Mouse (Mus musculus) embryonic fibroblast, embryonic 13.5 days (primary cell): Measurements from ENCODE around the gene Gm20388. TPM values are rescaled to one million over a fixed set of nuclear protein-coding genes. Genes with fewer than 3 reads are reported as not detected.

Experiments
- H3K27ac ChIP-seq: 2 replicates; pipeline ENCODE4 v1.5.1; 2012; ENCODE audit warnings: low read length, control low read depth, inconsistent platforms; ENCODE audit not compliant: insufficient read depth
- H3K4me1 ChIP-seq: 2 replicates; pipeline ENCODE4 v1.6.1; 2011; ENCODE audit warnings: low read length; ENCODE audit not compliant: control insufficient read depth, insufficient read depth
- H3K4me3 ChIP-seq: 2 replicates; pipeline ENCODE4 v1.5.1; 2011; ENCODE audit warnings: mild to moderate bottlenecking, control low read depth, low read length; ENCODE audit not compliant: insufficient read depth
- CTCF ChIP-seq: IDR thresholded peaks from 2 replicates; pipeline ENCODE4 v1.5.1; 2011; ENCODE audit warnings: mild to moderate bottlenecking, control low read depth, low read length, moderate library complexity, borderline replicate concordance; ENCODE audit not compliant: insufficient read depth
- POLR2A ChIP-seq: IDR thresholded peaks from 2 replicates; pipeline ENCODE4 v1.6.1; 2011; ENCODE audit warnings: low read depth, mild to moderate bottlenecking, control low read depth, low read length, moderate library complexity
- polyA plus RNA-seq: library from polyadenylated mRNA; stranded (reverse); fragments of >200 nt; gene quantifications from 2 replicates; pipeline ENCODE4 v1.2.4, GENCODE M21; 2011; ENCODE audit warnings: low read depth; ENCODE audit not compliant: missing spikeins, insufficient read length

Gm20388 gene
- polyA plus RNA-seq, 1 experiment, result 82.8 TPM

DNA sequence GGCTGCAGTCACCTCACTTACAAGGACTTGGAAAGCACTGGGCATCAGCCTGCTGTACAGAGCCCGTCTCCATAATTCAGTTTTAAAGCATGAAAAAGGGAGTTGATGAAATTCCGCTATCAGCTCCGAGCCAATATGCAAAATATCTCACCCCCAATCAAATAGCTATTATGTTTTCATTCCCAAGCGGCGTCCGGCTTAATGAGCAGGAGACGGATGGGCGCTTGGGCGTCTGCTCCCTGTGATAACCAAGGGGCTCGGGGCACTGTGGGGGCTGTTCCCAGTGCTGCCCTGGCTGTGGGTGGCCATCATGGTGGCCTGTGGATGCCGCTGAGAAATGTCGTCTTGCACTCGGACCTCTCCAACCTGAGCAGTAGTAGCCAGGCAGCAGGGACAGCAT lies 2390.4 kb downstream of the Gm20388 start:
- TF ChIP-seq POLR2A (no peak), CTCF (no peak)
- Histone ChIP-seq H3K4me1 (peaks cover 3% of the 10 kb centered on the region; the same call in 1 of the 2 replicates), H3K4me3 (no peak overlapping the region), H3K27ac (no peak overlapping the region)

DNA sequence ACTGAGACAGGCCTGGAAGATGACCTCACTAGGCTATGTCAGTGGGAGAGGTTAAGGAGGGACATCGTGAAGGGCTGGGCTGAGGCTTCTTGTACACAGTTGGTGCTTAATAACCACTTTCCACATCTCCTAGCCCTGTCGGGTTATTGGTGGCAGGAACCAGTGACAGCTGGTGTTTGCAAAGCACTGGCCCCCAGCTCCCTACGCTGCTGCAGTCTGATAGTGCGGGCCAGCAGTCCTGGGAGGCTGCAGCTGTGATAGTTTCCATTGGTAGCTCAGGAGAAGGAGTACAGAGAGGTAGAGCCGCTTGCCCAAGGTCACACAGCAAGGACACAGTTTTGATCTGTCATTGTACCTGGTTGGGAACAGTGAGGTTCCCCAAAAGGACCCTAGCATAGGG lies 2391.2 kb downstream of the Gm20388 start:
- H3K27ac ChIP-seq, result no peak overlapping the region
- H3K4me1 ChIP-seq, result no peaks in the 10 kb centered on the region; the same call in 1 of the 2 replicates
- no peak overlapping the region for H3K4me3 ChIP-seq
- TF ChIP-seq POLR2A (no peak), CTCF (no peak)

DNA sequence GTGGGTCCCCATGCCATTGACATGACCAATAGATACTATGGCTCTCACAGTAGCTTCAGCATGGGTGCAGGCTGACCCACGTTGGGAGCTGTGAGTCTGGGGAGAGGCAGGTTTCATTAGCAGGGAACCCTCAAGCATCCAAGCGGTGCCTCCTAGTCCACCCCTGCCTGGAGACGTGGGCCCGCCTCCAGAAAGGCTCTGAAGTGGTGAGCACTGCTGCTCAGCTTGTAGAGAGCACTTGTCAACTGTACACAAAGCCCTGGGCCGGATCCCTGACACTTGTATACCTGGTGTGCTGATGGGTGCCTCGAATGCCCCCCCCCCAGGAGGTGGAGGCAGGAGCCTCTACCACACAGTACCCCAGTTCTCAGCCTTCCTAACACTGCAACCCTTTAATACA lies 2392.8 kb downstream of the Gm20388 start:
- no peak for TF ChIP-seq POLR2A
- no peak for TF ChIP-seq CTCF
- Histone ChIP-seq H3K4me3 (no peak overlapping the region), H3K4me1 (no peaks in the 10 kb centered on the region), H3K27ac (no peak overlapping the region)

DNA sequence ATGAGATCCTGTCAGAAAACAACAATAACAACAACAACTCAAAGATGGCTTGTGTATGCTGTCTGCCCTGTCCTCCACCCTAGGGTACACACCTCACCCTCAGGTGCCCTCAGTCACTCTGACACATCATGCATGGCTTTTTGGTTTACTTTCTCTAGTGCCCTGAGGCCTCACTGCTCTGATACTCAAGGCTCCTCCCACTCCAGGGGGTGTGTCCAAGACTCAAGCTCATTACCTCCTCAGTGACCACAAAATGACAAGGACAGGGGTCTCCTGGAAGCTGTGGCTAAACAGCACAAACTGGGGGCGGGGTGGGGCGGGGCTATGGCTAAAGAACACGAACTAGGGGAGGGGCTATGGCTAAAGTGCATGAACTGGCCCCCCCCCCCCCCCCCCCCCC lies 2393.4 kb downstream of the Gm20388 start:
- no peak overlapping the region for H3K27ac ChIP-seq
- TF ChIP-seq CTCF, result no peak
- no peak for TF ChIP-seq POLR2A
- no peaks in the 10 kb centered on the region for H3K4me1 ChIP-seq
- no peak overlapping the region for H3K4me3 ChIP-seq

DNA sequence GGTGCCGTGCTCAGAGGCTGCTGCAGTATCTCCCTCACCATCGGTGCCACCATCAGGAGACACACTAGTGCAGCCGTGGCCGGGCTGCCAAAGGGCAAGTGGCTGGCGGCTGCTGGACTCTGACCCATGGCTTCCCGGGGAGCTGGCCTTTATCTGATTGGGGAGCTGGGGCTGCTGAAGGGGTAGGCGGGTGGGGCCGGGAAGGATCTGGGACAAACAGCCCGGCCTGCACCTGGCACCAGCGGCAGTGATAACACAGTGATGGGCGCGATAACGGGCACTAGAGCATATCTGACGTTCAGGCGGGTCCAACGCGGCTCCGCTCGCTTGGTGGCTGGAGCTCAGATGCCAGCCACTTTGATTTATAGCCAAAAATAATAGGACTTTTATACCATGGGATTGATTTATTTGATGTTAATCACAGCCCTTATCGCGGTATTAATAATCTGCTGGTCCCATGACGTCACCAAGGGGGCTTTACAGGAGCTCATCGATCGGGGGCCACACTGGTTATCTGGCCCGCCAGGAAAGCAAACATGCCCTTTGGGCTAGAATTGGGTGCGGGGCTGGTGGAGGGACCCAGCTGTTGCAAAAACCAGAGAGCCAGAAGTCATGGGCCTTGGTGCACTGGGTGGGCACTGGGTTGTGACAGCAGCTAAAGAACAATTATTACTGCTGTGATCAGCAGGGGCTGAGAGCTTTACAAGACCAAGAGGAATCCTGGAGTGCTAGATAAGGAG lies 2396.2 kb downstream of the Gm20388 start:
- H3K27ac ChIP-seq, result no peak overlapping the region
- H3K4me1 ChIP-seq, result no peaks in the 10 kb centered on the region
- TF ChIP-seq CTCF (no peak), POLR2A (no peak)

DNA sequence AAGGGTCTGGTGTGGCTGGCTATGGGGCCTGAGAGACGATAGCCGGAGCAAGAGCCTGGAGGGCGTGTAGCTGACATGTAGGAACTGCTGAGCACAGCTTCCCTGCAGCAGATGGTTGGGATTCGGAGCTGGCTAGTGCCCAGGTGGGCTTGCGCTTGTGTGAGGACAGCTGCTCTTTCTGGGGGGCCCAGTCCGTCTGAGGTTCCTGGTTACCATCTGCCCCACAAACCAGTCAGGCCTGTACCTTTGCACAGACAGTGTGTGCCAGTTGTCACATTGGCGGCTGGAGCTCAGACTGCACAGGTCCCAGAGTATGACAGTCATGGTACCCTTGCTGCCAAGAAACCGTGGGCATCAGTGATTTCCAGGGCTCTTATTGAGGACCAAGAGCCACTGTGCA lies 2397.2 kb downstream of the Gm20388 start:
- Histone ChIP-seq H3K4me3 (no peak overlapping the region), H3K27ac (no peak overlapping the region), H3K4me1 (no peaks in the 10 kb centered on the region)
- TF ChIP-seq POLR2A (no peak), CTCF (no peak)

More for the DNA sequence above, 2396.2 kb downstream of the Gm20388 start:
- no peak overlapping the region for H3K4me3 ChIP-seq

DNA sequence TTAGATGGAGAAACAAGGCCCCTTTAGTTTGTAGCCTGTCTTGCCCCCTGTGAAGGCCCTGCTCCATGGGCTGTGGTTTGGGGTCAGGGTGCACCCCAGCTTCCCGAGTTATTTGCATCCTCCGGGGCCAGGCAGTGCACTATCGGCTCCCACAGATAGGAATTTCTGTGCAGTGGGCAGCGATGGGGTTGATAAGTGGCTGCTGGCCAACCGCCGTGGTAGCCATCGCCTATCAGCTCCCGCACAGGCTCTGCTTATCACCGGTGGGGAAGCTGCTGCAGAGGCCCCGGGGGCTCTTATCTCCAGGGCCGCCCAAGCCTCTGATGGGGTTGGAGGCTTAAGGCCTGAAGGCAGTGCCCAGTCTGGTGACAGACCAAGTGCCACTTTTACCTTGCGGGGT lies 2398.6 kb downstream of the Gm20388 start:
- Histone ChIP-seq H3K4me3 (no peak overlapping the region), H3K27ac (no peak overlapping the region), H3K4me1 (no peaks in the 10 kb centered on the region)
- TF ChIP-seq POLR2A, result no peak

- no peak overlapping the region for H3K4me3 ChIP-seq
- no peaks in the 10 kb centered on the region for H3K4me1 ChIP-seq
- no peak overlapping the region for H3K27ac ChIP-seq
- no peak for TF ChIP-seq CTCF
- TF ChIP-seq POLR2A, result no peak
Measured at GRCm38 (mm10) chr8:122311115-122311514, 2400.5 kb downstream of the Gm20388 start.

DNA sequence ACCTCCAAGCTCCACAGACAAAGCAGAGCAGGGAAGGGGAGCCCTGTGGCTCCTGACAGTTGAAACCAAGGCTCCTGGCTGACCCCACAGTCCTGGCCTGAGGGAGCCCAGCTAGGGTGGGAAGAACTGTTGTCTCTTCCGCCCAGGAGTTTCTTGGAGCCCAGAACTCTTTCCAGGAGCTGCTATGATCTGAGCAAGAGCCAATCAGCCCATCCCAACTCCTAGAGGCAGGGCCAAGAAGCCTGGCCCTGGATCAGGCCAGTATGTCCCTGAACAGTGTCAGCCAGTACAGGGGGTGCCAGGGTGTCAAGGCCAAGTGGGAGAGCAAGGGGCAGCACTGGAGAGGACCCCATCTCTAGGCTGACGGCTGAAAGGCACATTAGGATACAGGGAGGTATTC lies 2401.9 kb downstream of the Gm20388 start:
- TF ChIP-seq POLR2A (no peak), CTCF (no peak)
- no peaks in the 10 kb centered on the region for H3K4me1 ChIP-seq
- no peak overlapping the region for H3K4me3 ChIP-seq
- no peak overlapping the region for H3K27ac ChIP-seq

DNA sequence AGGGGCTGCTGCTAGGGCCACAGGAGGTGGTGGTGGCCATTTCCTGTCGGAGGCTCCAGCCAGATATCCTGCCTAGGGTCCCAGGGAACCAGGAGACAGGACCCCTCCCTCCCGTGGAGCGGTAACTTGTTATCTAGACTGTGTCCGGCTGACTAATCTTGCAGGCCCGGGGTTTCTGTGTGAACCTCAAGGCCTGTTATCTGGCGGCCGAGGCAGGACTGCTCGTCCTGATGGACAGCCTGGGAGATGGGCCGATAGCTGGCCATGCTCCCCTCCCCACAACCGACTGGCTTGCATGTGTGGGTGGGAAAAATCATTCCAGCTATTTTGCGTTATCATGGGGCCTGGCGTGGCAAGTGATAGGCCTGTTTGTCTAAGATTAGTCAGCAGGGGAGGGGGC lies 2402.7 kb downstream of the Gm20388 start:
- no peak overlapping the region for H3K27ac ChIP-seq
- H3K4me1 ChIP-seq, result no peaks in the 10 kb centered on the region
- TF ChIP-seq POLR2A (no peak), CTCF (no peak)
- H3K4me3 ChIP-seq, result no peak overlapping the region

- TF ChIP-seq CTCF, result no peak
- TF ChIP-seq POLR2A, result no peak
- H3K4me1 ChIP-seq, result no peaks in the 10 kb centered on the region
- H3K4me3 ChIP-seq, result no peak overlapping the region
- H3K27ac ChIP-seq, result no peak overlapping the region
Measured at GRCm38 (mm10) chr8:122314899-122315496, 2404.4 kb downstream of the Gm20388 start.
